Mouse (Mus musculus) CH12.LX (cell line): ENCODE results near the gene Pyroxd1. TPM values are rescaled to one million over a fixed set of nuclear protein-coding genes. Genes with fewer than 3 reads are reported as not detected.

Source experiments
- DNase-seq: peaks from one replicate; pipeline ENCODE4 v3.0.0-alpha.2; 2013; ENCODE audit errors: extremely low read depth
- H3K27ac ChIP-seq: 2 replicates; pipeline ENCODE4 v1.5.1; 2012; ENCODE audit warnings: low read depth, mild to moderate bottlenecking, control low read depth, moderate library complexity; ENCODE audit not compliant: insufficient read depth
- H3K27me3 ChIP-seq: replicated peaks from 2 replicates; pipeline ENCODE3; 2012; ENCODE audit warnings: inconsistent platforms
- H3K36me3 ChIP-seq, 2 experiments: replicated peaks in 1 of 2; 2 replicates each; pipeline versions ENCODE3 to v1.6.1; 2012; ENCODE audit warnings: inconsistent platforms in 1 of 2, low read length in 1 of 2, mild to moderate bottlenecking in 1 of 2, mixed read lengths in 1 of 2, moderate library complexity in 1 of 2; ENCODE audit not compliant: control insufficient read depth in 1 of 2, insufficient read depth in 1 of 2
- H3K4me1 ChIP-seq, 2 experiments: 2 replicates each; pipeline ENCODE4 v1.6.1; 2012; ENCODE audit warnings: inconsistent platforms in 1 of 2, moderate library complexity in 1 of 2; ENCODE audit not compliant: insufficient read depth in 2 of 2, control insufficient read depth in 1 of 2
- H3K4me2 ChIP-seq: 2 replicates; pipeline ENCODE4 v1.6.1; 2012; ENCODE audit warnings: low read depth, mild to moderate bottlenecking, control low read depth; ENCODE audit not compliant: poor library complexity, insufficient read depth, severe bottlenecking
- H3K4me3 ChIP-seq, 3 experiments: fragments of 150-350 bp in 1 of 3; sonication (generic) in 1 of 3; replicated peaks in 1 of 3; 2 replicates each; pipeline versions ENCODE3 to v1.5.1; 2011 to 2012; ENCODE audit warnings: low read depth in 2 of 3, low read length in 2 of 3, mild to moderate bottlenecking in 2 of 3, moderate library complexity in 2 of 3, control low read depth in 1 of 3, improper control_type of control experiment in 1 of 3, inconsistent platforms in 1 of 3, mixed read lengths in 1 of 3; ENCODE audit not compliant: poor library complexity in 1 of 3
- H3K79me2 ChIP-seq: replicated peaks from 2 replicates; pipeline ENCODE4 v1.6.1; 2012; ENCODE audit warnings: mild to moderate bottlenecking, moderate library complexity; ENCODE audit not compliant: control insufficient read depth, poor library complexity, insufficient read depth, severe bottlenecking; ENCODE audit errors: extremely low read depth
- H3K9ac ChIP-seq: 2 replicates; pipeline ENCODE4 v1.6.1; 2012; ENCODE audit warnings: low read depth, mild to moderate bottlenecking, control low read depth, moderate library complexity; ENCODE audit not compliant: insufficient read depth
- H3K9me3 ChIP-seq: replicated peaks from 2 replicates; pipeline ENCODE3; 2012; ENCODE audit warnings: low read length, inconsistent platforms, mixed read lengths
- BHLHE40 ChIP-seq: IDR thresholded peaks from 2 replicates; pipeline ENCODE4 v1.6.1; 2011; ENCODE audit warnings: mild to moderate bottlenecking, low read depth, low read length, improper control_type of control experiment
- E2F4 ChIP-seq: IDR thresholded peaks from 2 replicates; pipeline ENCODE4 v1.6.1; 2011; ENCODE audit warnings: low read depth, low read length, improper control_type of control experiment; ENCODE audit not compliant: insufficient replicate concordance
- ELF1 ChIP-seq: IDR thresholded peaks from 2 replicates; pipeline ENCODE4 v1.6.1; 2014; ENCODE audit warnings: low read depth, mild to moderate bottlenecking, inconsistent platforms, low read length, improper control_type of control experiment
- GABPA ChIP-seq: IDR thresholded peaks from 2 replicates; pipeline ENCODE4 v1.6.1; 2012; ENCODE audit warnings: low read depth, low read length, improper control_type of control experiment, inconsistent platforms; ENCODE audit not compliant: insufficient replicate concordance
- JUN ChIP-seq: IDR thresholded peaks from 2 replicates; pipeline ENCODE4 v1.6.1; 2011; ENCODE audit warnings: low read depth, mild to moderate bottlenecking, low read length, improper control_type of control experiment, moderate library complexity; ENCODE audit not compliant: insufficient read depth
- MAFK ChIP-seq: IDR thresholded peaks from 2 replicates; pipeline ENCODE4 v1.6.1; 2011; ENCODE audit warnings: low read length, improper control_type of control experiment; ENCODE audit not compliant: insufficient replicate concordance
- MAZ ChIP-seq: IDR thresholded peaks from 2 replicates; pipeline ENCODE4 v1.6.1; 2012; ENCODE audit warnings: low read depth, mild to moderate bottlenecking, inconsistent platforms, low read length, improper control_type of control experiment, moderate library complexity
- MEF2A ChIP-seq: IDR thresholded peaks from 2 replicates; pipeline ENCODE4 v1.6.1; 2014; ENCODE audit warnings: low read depth, mild to moderate bottlenecking, inconsistent platforms, low read length, improper control_type of control experiment, borderline replicate concordance
- NELFE ChIP-seq: IDR thresholded peaks from 2 replicates; pipeline ENCODE4 v1.6.1; 2011; ENCODE audit warnings: low read depth, low read length, improper control_type of control experiment
- NRF1 ChIP-seq: IDR thresholded peaks from 2 replicates; pipeline ENCODE4 v1.6.1; 2014; ENCODE audit warnings: low read depth, mild to moderate bottlenecking, inconsistent platforms, low read length, improper control_type of control experiment, moderate library complexity
- PAX5 ChIP-seq: IDR thresholded peaks from 2 replicates; pipeline ENCODE4 v1.6.1; 2012; ENCODE audit warnings: low read length, inconsistent platforms, mixed read lengths
- POLR2AphosphoS2 ChIP-seq: IDR thresholded peaks from 2 replicates; pipeline ENCODE4 v1.6.1; 2011; ENCODE audit warnings: low read depth, low read length, improper control_type of control experiment
- RCOR1 ChIP-seq: conservative IDR thresholded peaks from 2 replicates; pipeline ENCODE4 v1.6.1; 2012; ENCODE audit warnings: low read depth, mild to moderate bottlenecking, inconsistent platforms, low read length, improper control_type of control experiment
- TCF12 ChIP-seq: IDR thresholded peaks from 2 replicates; pipeline ENCODE4 v1.6.1; 2014; ENCODE audit warnings: low read depth, mild to moderate bottlenecking, inconsistent platforms, low read length, improper control_type of control experiment
- UBTF ChIP-seq: IDR thresholded peaks from 2 replicates; pipeline ENCODE4 v1.6.1; 2012; ENCODE audit warnings: low read depth, mild to moderate bottlenecking, inconsistent platforms, low read length, improper control_type of control experiment, moderate library complexity
- USF2 ChIP-seq: conservative IDR thresholded peaks from 2 replicates; pipeline ENCODE4 v1.6.1; 2011; ENCODE audit warnings: low read depth, low read length, improper control_type of control experiment
- ZC3H11A ChIP-seq: IDR thresholded peaks from 2 replicates; pipeline ENCODE4 v1.6.1; 2012; ENCODE audit warnings: low read depth, mild to moderate bottlenecking, inconsistent platforms, low read length, improper control_type of control experiment
- ZNF384 ChIP-seq: IDR thresholded peaks from 2 replicates; pipeline ENCODE4 v1.6.1; 2012; ENCODE audit warnings: low read depth, low read length, improper control_type of control experiment, inconsistent platforms
- dilution Hi-C: fragments of 300-500 bp; cut with MboI; formaldehyde crosslinking; loops from 2 replicates; pipeline ENCODE4 v1.14.3; 2020; ENCODE audit warnings: low sequenced_read_pairs; ENCODE audit not compliant: extremely low pct_unique_long_range_greater_than_20kb, extremely low pct_ligation_motif_present
- in situ Hi-C: fragments of 300-500 bp; cut with MboI; formaldehyde crosslinking; loops from 3 replicates; pipeline ENCODE4 v1.14.3; 2019; ENCODE audit warnings: low sequenced_read_pairs, low pct_ligation_motif_present, low pct_unique_long_range_greater_than_20kb, mixed read lengths
- polyA plus RNA-seq: library from polyadenylated mRNA; unstranded; fragments of >175 nt; gene quantifications from 2 replicates; pipeline ENCODE4 v1.2.1, GENCODE M21; 2012; ENCODE audit warnings: low read depth; ENCODE audit not compliant: insufficient read length
- total RNA-seq, 2 experiments: library from RNA; depleted of rRNA; stranded (reverse); fragments of 300-350 nt in 1 of 2; fragments of >200 nt in 1 of 2; gene quantifications; 2 replicates each; pipeline ENCODE4 v1.2.3; 2012 to 2014

The Pyroxd1 gene
- total and polyA plus RNA-seq, 3 experiments: 7.9 to 11.5 (median 11.2) TPM

DNA sequence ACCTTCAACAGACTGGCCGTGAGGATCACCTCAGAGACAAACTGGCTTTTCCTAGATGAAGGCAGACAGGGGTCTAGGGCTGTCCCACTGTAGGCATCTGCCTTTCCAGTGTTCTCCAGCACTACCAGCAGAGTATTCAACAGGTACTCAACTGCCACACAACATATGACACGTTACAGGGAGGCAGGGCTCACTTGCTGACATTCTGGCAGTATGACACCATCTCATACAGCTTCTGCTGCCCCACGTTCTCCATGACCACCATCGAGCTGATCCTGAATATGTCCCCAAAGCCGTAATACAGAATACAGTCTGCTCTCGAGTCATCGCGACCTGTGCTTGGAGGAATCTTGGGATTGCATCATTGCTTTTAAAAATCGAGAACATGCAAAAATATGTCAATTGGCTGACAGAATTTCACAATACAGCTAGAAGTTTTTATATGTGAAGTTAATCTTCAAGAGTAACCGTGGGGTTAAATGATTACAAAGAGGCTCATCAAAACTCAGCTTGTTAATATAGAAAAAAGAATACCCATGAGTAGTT lies 21.1 kb downstream of the Pyroxd1 start:
- no peaks in the 10 kb centered on the region for H3K79me2 ChIP-seq
- H3K27ac ChIP-seq: no peak overlapping the region
- no peaks in the 10 kb centered on the region for H3K27me3 ChIP-seq
- peaks cover 70 to 91% of the 10 kb centered on the region in 2 experiments for H3K36me3 ChIP-seq
- H3K4me1 ChIP-seq: no peaks in the 10 kb centered on the region
- H3K9me3 ChIP-seq: no peaks in the 10 kb centered on the region
- H3K4me3 ChIP-seq: no peak overlapping the region
- no peak overlapping the region for H3K4me2 ChIP-seq
- no peak overlapping the region for H3K9ac ChIP-seq
- no peak for DNase-seq
- TF ChIP-seq ZNF384 (no peak), GABPA (no peak), RCOR1 (no peak), MAZ (no peak), ZC3H11A (no peak), PAX5 (no peak), ELF1 (no peak), NRF1 (no peak), JUN (no peak), USF2 (no peak), POLR2AphosphoS2 (no peak), UBTF (no peak), MAFK (no peak), BHLHE40 (no peak), MEF2A (no peak), NELFE (no peak), E2F4 (no peak)
- in situ Hi-C loops: no loop called here
- dilution Hi-C loops: no loop called here

- no peak overlapping the region for H3K4me3 ChIP-seq
- no peak for DNase-seq
- no peak overlapping the region for H3K9ac ChIP-seq
- in situ Hi-C loops (no loop called here), dilution Hi-C loops (no loop called here)
- H3K27me3 ChIP-seq: no peaks in the 10 kb centered on the region
- no peaks in the 10 kb centered on the region for H3K79me2 ChIP-seq
- no peaks in the 10 kb centered on the region for H3K9me3 ChIP-seq
- no peak overlapping the region for H3K4me2 ChIP-seq
- peaks cover 74 to 91% of the 10 kb centered on the region in 2 experiments for H3K36me3 ChIP-seq
- no peak overlapping the region for H3K27ac ChIP-seq
- no peak for TF ChIP-seq TCF12
- TF ChIP-seq ELF1: no peak
- H3K4me1 ChIP-seq: no peaks in the 10 kb centered on the region
Measured at GRCm38 (mm10) chr6:142367565-142367964, 22.1 kb downstream of the Pyroxd1 start.
